Mouse (Mus musculus) erythroblast, embryonic 14.5 days (primary cell): Measurements from ENCODE around the gene Wfdc17. TPM values are rescaled to one million over a fixed set of nuclear protein-coding genes. Genes with fewer than 3 reads are reported as not detected.

Experiments
- H3K27me3 ChIP-seq: 2 replicates; pipeline ENCODE4 v1.6.1; 2012; ENCODE audit warnings: inconsistent platforms; ENCODE audit not compliant: control insufficient read depth
- H3K36me3 ChIP-seq: 2 replicates; pipeline ENCODE4 v1.6.1; 2012; ENCODE audit warnings: mild to moderate bottlenecking, inconsistent platforms; ENCODE audit not compliant: control insufficient read depth
- H3K4me1 ChIP-seq: 2 replicates; pipeline ENCODE4 v1.6.1; 2012; ENCODE audit warnings: inconsistent platforms; ENCODE audit not compliant: control insufficient read depth
- H3K4me3 ChIP-seq: replicated peaks from 2 replicates; pipeline ENCODE3; 2012; ENCODE audit warnings: moderate library complexity, mild to moderate bottlenecking, inconsistent platforms
- H3K9me3 ChIP-seq: 2 replicates; pipeline ENCODE4 v1.6.1; 2012; ENCODE audit warnings: low read length, inconsistent platforms, mixed read lengths; ENCODE audit not compliant: control insufficient read depth
- GATA1 ChIP-seq: IDR thresholded peaks from 2 replicates; pipeline ENCODE4 v1.6.1; 2012; ENCODE audit warnings: low read length, inconsistent platforms, mixed read lengths
- TAL1 ChIP-seq: IDR thresholded peaks from 3 replicates; pipeline ENCODE4 v1.6.1; 2012; ENCODE audit warnings: low read length, inconsistent platforms, mixed read lengths
- polyA plus RNA-seq: library from polyadenylated mRNA; stranded (reverse); fragments of >175 nt; gene quantifications from 2 replicates; pipeline ENCODE4 v1.2.3, GENCODE M21; 2012

The Wfdc17 gene
- polyA plus RNA-seq, 1 experiment = not detected

DNA sequence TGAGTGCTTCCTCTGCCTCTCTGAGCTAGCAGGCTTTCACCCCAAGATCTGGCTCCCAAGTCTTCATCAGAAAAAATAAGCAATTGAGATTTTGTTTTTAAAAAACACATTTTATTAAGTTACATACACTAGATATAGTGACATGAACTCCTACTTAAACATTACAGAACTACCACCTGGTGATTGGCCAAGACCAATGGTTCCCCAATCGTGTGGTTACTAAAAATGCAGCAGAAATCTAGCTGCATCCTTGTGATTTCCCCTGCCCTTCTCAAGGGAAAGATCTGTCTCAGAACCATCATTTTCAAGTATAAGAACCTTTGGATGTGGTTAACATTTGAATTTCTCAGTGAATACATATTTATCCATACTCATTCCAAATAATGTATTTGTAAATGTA, 30.4 kb downstream of the Wfdc17 start:
- no peaks in the 10 kb centered on the region for H3K9me3 ChIP-seq
- H3K4me3 ChIP-seq = no peak overlapping the region
- H3K36me3 ChIP-seq = no peaks in the 10 kb centered on the region
- H3K4me1 ChIP-seq = no peaks in the 10 kb centered on the region
- no peaks in the 10 kb centered on the region for H3K27me3 ChIP-seq
- TF ChIP-seq TAL1 (no peak), GATA1 (no peak)

DNA sequence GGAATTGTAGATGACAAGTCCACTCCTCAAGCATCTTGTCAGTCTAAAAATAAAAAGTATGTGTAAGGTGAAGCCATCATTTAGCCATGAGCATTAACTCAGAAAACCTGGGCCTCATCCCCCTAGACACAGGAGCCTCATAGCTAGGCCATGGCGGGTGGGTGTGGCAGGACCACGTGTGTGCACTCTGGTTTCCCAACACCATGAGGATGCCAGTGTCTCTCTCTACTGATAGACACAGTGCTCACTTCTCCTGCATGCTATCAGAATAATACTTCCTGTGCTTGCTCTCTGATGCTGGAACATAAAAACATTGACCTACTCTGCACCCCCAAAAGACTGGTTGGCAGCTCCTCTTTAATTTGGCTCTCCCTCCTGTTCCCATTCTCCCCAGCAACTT, 32.1 kb downstream of the Wfdc17 start:
- H3K4me1 ChIP-seq = no peaks in the 10 kb centered on the region
- H3K4me3 ChIP-seq = no peak overlapping the region
- no peaks in the 10 kb centered on the region for H3K36me3 ChIP-seq
- no peaks in the 10 kb centered on the region for H3K9me3 ChIP-seq
- no peak for TF ChIP-seq GATA1
- TF ChIP-seq TAL1 = no peak
- H3K27me3 ChIP-seq = no peaks in the 10 kb centered on the region

DNA sequence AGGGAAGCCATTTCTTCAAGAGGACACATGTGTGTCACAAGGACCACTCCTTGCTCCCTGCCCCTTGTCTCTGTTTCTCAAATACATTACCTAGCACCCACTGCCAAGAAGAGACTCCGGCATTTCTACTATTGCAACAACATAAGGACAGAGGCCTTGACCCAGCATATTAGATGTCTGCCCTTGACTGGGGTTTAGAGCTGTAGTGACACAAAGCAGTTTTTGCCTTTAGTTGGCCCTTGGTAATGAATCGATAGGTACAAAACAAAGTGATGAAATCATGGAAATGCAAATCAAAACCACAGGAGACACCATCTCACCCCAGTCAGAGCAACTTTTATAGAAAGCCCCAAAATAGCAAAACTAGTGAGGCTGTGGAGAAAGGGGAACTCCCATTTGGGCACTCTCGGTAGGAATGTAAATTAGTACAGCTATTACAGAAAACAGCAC, 33.3 kb downstream of the Wfdc17 start:
- H3K9me3 ChIP-seq = no peaks in the 10 kb centered on the region
- no peaks in the 10 kb centered on the region for H3K27me3 ChIP-seq
- no peak for TF ChIP-seq GATA1
- TF ChIP-seq TAL1 = no peak
- no peaks in the 10 kb centered on the region for H3K4me1 ChIP-seq
- no peak overlapping the region for H3K4me3 ChIP-seq
- H3K36me3 ChIP-seq = no peaks in the 10 kb centered on the region

DNA sequence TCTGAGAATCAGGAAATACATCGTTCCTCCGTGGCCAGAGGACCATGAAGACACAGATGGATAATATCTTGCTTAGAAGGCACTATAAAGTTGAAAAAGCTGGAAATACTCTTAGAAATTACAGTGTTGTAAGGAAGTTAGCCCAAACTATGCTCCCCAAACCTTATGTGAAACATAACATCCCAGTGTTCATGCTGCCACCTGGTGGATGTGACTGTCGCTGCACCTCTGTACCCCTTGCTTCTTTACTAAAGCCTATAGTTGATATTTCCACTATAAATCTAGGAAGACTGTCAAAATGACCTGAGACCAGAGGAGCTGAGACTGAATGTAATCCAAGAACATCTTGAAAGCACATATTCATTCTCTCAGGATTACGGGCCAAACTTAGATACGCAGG, 35.5 kb downstream of the Wfdc17 start:
- TF ChIP-seq GATA1 (no peak), TAL1 (no peak)
- Histone ChIP-seq H3K36me3 (no peaks in the 10 kb centered on the region), H3K4me3 (no peak overlapping the region), H3K4me1 (no peaks in the 10 kb centered on the region), H3K27me3 (no peaks in the 10 kb centered on the region), H3K9me3 (no peaks in the 10 kb centered on the region)

DNA sequence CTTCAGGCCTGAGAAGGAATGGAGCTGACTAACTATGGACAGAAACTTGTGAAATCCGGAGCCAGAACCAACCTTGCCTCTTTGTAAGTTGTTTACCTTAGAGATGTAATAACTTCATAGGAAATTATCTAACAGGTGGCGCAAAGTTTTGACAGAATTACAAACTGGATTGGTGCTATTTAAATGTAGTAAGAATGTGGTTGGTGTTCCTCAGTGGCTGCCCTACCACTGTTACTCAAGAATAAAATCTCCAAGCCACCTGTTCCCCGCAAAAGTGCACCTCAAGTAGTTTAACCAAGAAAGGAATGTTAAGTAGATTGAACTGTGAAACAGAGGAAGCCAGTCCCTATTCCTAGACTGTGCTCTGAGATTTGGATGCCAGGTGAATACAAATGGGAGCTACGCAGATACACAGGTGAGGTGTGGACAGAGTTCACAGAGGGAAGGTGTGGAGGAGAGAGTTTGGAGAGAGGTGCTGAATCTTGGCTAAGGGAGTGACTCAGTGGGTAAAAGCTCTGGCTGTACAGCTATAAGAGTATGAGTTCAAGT, 36.7 kb downstream of the Wfdc17 start:
- Histone ChIP-seq H3K4me1 (no peaks in the 10 kb centered on the region), H3K36me3 (no peaks in the 10 kb centered on the region), H3K9me3 (no peaks in the 10 kb centered on the region), H3K27me3 (no peaks in the 10 kb centered on the region), H3K4me3 (no peak overlapping the region)
- TF ChIP-seq TAL1 (no peak), GATA1 (no peak)

DNA sequence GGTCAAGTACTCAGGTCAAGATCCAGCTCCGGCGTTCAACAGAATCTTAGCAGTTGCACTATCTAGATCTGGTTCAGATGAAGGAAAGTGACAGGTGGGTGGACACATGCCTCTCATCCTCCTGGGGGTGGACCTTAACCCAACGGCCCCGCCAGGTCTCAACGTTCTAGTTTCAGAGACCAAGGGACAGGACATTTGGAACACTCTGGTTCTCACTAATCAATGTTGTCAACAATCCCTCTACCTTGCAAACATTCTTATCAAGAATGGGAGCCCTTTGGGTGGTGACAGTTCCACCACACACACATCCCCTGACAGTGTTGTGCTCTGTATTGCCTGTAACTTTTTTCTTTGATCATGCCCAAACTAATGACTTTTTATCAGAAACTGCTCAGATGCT, 38.0 kb downstream of the Wfdc17 start:
- no peak overlapping the region for H3K4me3 ChIP-seq
- no peaks in the 10 kb centered on the region for H3K36me3 ChIP-seq
- TF ChIP-seq TAL1 = no peak
- TF ChIP-seq GATA1 = no peak
- H3K9me3 ChIP-seq = no peaks in the 10 kb centered on the region
- peaks cover 8% of the 10 kb centered on the region for H3K27me3 ChIP-seq
- no peaks in the 10 kb centered on the region for H3K4me1 ChIP-seq

DNA sequence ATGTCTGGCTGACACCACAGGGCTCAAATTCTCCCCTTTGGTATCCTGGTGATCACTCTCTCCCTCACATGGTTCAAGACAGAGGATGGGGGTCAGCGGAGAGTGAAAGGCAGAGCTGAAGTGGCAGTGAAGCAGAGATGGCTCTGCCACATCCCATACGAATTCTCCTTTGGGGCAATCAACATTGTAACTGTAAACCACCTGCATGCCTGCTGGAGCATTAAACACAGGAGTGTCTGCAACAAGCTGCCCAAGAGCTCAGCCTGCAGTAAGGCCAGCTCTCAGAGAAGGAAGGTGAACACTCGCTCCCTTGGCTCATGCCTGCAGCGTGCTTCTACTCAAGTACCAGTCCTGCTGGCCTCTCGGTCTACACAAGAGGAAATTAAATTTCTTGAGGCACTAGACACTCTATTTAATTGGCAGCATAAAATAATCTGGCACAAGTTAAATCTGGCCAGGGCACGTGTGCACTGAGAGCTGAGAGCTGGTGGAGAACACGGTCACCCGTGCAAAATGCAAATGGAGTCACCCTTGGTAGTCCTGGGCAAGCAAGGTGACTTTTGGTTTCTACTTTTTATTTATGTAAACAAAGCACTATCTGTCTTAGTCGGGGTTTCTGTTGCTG, 39.1 kb downstream of the Wfdc17 start:
- Histone ChIP-seq H3K4me3 (no peak overlapping the region), H3K36me3 (no peaks in the 10 kb centered on the region), H3K9me3 (no peaks in the 10 kb centered on the region), H3K27me3 (peaks cover 9% of the 10 kb centered on the region), H3K4me1 (no peaks in the 10 kb centered on the region)
- TF ChIP-seq GATA1 (no peak), TAL1 (no peak)

DNA sequence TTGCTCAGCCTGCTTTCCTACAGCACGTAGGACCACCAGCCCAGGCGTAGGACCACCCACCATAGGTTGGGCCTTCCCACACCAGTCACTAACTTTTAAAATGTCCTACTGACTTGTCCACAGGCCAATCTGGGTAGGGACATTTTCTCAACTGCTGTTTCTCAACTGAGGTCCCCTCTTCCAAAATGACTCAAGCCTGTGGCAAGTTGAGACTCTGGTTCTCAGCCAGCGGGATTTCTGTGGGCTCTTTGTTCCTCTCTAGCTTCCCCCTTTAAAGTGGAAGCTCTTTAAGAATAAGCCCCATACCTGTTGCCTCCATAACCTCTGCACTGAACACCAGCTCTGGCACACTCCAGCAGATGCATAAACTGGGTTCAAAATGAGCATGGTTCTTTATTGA, 39.7 kb downstream of the Wfdc17 start:
- TF ChIP-seq GATA1 = no peak
- TF ChIP-seq TAL1 = no peak
- no peaks in the 10 kb centered on the region for H3K9me3 ChIP-seq
- H3K4me1 ChIP-seq = no peaks in the 10 kb centered on the region
- no peaks in the 10 kb centered on the region for H3K36me3 ChIP-seq
- H3K4me3 ChIP-seq = no peak overlapping the region
- H3K27me3 ChIP-seq = peaks cover 13% of the 10 kb centered on the region

DNA sequence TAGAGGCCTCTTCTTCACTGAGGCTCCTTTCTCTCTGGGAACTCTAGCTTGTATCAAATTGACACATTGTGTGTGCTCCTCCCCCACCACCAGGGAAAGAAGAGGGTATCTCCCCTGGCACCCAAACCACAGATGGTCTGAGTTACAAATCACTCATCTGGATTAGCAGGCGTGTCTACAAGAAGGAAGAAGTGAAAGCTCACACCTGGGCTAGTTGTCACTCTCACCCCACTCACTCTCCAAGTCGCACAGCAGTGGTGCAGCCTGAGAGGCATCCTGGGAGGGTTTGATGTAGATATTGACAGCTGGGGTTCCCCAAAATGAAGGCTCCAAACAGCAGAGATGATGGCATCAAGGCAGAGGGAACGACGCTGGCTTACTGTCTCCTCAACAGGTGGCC, 42.4 kb downstream of the Wfdc17 start:
- TF ChIP-seq GATA1 (no peak), TAL1 (no peak)
- Histone ChIP-seq H3K4me1 (no peaks in the 10 kb centered on the region), H3K36me3 (no peaks in the 10 kb centered on the region), H3K27me3 (peaks cover 18% of the 10 kb centered on the region), H3K4me3 (no peak overlapping the region), H3K9me3 (no peaks in the 10 kb centered on the region)

DNA sequence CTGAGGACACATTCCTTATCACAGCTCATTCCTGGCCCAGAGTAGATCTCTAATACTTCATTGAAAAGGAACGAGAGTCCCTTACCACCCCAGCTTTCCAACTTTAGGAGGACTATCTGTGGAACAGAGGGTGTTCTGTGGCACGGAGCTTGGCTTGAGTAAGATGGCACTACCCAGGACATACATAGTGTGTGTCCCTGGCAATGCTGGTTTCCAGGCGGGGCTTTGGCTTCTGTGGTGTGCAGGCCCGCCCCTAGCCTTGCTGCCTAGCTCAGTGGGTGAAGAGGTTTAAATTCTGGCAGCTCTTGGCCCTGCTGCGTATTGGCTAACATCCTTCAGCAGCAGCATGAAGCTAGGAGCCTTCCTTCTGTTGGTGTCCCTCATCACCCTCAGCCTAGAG, 42.9 kb downstream of the Wfdc17 start, which contains the start of gene Wfdc21:
TSS of gene Wfdc21 (plus strand) at position 260 of the 400 bp plus-strand sequence.
- Histone ChIP-seq H3K27me3 (peaks cover 23% of the 10 kb centered on the region), H3K4me3 (no peak within 1 kb of the TSS), H3K36me3 (no peaks in the 10 kb centered on the region), H3K4me1 (no peaks in the 10 kb centered on the region), H3K9me3 (no peaks in the 10 kb centered on the region)
- TF ChIP-seq TAL1 (no peak), GATA1 (no peak)
